Mouse (Mus musculus): ENCODE measurements around the gene Ptprq.
A peak's percentile ranks its signal among the peaks of the same experiment; 100 is the strongest.

Gene Ptprq

DNA sequence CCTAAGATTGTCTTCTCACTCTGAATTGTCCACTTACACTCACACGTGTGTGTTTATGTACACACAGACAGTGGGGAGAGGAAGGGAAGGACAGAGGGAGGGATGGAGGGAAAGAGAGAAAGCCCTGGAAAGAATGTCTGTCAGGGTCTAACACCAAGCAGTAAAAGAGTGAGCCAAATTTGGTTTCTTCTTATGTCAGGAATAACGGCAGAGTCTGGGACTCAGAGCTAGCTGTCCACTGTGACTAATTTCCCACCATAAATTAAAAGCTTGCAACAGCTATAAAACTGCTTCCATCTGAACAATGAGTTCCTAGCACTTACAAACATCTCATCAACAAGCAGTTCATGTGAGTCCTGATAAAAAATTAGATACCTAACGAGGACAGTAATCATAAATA is 91.7 kb downstream of the Ptprq start:
- DNase-seq (ENCODE audit: low spot score): no peak

DNA sequence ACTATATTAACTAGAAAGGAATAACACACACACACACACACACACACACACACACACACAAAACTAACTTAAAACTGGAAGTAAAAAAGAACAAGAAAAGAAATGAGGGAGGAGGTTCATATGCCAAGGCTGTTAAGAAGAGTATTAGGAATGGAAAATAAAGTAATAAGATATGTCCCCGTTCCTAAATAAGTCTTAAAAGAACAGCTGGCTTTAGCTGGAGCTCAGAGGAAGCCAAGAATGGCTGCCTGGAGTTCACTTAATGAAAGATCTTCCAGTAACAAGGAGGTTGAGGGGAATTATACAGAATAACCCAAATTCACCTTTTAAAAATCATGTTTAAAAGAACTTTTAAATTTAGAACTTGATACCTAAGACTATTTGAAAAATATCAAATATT is 93.2 kb downstream of the Ptprq start:
- no peak for DNase-seq (ENCODE audit: low spot score)

DNA sequence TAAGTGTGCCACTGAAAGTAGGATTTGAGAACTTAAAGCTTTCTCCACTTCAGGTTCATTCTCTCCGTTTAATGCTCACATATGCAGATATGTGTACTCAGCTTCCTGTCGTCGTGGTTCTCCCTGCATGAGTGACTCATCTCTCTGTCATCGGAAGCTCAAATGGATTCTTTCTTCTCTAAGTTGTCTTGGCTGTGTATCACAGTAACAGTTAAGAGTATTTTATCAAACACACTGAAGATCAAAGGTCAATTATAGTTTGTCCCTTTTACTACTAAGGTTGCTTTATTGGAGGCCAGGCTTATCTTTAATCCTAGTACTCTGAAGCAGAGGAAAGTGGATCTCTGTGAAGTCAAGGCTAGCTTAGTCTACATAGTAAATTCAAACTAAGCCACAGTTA is 95.6 kb downstream of the Ptprq start:
- DNase-seq (ENCODE audit: low spot score): no peak

DNA sequence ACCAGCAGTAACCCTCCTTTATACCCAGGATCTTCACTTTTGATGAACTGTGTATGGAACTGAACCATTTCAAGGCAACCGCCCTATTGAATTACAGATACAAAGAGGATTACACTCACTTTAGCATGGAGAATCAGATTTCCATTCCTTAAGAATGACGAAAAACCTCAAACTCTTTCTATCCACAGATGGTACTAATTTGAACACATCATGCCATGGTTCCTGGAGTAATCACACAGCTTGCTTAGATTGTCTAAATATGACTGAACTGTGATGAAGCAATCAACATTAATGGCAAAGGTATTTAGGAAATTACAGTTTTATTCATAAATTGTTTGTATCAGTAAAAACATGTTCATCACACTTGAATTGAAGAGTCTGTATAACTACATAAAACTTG is 104.4 kb downstream of the Ptprq start:
- no peak for DNase-seq (ENCODE audit: low spot score)

DNA sequence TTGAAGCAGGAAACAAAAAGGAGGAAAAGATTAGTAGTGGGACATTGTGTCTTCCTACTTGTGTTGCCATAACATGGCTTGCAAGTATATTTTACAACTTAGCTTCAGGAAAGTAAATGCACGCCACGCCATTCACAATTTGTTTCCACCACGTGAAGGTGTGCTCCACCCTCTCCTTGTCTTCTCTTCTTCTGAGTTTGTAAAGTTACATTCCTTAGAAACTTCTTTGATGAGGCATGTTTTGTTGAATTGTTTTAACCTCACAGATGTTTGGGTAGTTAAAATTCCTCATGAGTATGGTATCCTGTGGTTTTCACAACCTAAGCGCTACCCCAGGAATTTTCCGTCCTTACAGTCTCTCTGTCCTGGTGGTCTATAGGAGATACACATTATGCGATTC is 118.5 kb downstream of the Ptprq start:
- no peak for DNase-seq (ENCODE audit: low spot score)

DNA sequence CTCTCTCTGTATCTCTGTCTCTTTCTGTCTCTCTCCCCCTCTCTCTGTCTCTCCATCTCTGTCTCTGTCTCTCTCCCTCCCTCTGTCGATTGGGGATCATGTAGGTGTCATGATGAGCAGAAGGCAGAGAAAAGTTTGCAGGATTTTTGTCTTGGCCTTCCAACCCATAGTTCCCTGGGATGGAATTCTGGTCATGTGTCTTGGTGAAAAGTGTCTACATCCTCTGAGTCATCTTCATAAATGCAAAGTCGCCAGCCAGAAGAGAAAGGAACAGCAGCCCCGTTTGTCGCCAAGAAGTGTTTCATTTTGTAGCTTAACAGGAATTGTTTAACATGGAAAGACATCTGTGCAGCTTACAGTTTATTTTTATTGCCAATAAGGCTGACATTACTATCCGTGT is 136.5 kb downstream of the Ptprq start:
- no peak for DNase-seq (ENCODE audit: low spot score)

DNA sequence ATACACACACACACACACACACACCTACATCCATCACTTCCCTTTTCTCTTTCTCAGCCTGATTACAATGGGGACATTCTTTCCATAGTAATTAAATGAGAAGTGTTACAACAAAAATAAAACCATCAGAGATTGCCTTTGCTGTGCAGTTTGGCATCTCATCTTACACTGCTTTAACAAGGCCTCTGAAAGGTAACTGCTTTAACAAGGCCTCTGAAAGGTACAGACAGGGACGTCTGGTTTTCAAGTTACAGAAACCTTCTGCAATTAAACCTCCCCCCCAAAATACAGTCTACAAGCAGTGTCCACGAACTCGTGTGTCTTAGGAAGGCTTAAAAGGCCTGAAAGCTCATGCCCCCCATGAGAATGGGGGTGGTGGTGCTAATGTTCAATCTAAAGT is 150.8 kb downstream of the Ptprq start:
- no peak for DNase-seq (ENCODE audit: low spot score)

DNA sequence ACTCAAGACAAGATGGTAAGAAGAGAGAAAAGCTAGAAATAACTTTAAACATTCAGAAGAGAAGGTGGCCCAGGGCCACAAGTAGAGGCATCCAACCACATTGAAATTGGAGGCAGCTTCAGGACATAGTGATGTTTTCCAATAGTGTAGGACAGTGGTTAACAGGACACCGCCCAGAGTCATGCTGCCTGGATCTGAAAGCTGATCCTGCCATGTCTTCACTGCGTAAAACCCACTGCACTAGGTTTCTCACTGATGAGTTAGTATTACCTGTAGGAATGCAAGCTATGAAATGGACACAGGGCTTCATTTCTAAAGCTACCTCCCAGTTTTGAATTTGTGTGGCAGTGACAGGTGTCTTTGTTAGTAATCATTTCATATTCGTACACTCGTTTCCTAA is 151.6 kb downstream of the Ptprq start:
- DNase-seq (ENCODE audit: low spot score): no peak

DNA sequence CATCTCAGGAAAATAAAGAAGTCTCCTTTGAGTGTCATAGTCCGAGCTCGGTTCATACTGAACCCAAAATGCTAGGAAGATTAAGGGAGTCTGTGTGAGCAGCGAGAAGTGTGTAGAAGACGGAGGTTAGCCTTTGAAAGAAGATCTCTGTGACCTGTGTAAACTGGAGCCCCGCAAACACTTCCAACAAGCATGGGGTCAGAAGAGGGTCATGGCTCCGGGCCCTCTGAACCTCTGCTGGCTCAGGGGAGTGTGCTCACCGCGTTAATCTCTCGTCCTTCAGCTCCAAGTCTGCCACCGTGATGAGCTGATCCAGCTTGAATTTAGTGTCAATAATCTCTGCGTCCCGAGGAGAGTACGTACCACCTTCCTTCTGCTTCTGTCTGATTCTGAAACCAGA is 157.0 kb downstream of the Ptprq start:
- DNase-seq (ENCODE audit: low spot score): peak; percentile 7

DNA sequence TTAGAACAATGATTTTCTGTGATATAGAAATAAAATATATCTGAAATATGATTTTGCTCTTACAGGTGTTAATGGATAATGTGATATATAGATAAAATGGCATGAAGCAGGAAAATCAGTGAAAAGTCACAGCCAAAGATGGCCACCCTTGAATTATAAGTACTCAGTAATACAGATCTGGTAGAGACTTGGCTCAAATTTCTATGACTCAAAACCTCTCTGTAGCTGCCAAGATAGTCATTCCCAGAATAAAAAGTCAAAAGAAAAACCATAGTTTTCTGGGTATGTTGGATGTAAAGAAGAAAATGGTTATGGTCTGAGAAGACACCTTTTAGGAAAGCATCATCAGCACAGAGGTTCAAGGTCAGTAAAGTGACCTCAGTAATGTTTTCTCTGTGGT is 159.0 kb downstream of the Ptprq start:
- DNase-seq (ENCODE audit: low spot score): no peak

DNA sequence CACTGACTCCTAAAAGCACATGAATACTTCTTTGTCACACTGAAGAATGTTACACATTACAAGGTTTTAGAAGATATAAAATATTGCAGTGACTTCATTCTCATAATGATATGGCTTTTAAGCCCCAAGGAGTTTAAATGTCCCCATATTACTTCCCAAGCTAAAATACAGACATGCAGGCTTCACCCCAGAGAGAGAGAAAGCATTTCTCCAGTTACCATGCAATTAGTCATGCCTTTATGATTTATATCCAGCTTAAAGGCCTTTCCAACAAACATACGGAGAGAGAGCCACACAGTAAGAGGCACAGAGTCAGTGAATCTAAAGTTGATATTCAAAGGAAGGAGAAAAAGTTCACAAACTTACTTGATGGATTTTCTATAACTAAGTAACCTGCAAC is 176.8 kb downstream of the Ptprq start:
- no peak for DNase-seq (ENCODE audit: low spot score)

DNA sequence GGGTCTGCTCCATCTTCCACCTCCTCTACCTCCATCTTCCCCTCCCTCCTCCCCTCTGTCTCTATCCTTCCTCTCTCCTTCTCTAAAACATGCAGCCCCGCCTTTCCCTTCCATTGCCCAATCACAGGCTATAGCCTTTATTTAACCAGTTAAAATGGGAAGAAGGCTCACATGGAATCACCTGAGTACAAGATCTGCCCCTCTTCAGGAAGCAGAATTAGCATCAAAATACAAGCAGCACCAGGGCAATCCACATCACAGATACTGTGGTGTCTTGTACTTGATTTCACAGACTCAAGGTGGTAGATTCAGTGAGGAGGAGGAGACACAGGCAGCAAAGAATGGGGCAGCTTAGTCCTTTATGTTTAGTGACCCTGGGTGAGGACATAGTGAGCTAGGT is 191.1 kb downstream of the Ptprq start:
- DNase-seq (ENCODE audit: low spot score): no peak

DNA sequence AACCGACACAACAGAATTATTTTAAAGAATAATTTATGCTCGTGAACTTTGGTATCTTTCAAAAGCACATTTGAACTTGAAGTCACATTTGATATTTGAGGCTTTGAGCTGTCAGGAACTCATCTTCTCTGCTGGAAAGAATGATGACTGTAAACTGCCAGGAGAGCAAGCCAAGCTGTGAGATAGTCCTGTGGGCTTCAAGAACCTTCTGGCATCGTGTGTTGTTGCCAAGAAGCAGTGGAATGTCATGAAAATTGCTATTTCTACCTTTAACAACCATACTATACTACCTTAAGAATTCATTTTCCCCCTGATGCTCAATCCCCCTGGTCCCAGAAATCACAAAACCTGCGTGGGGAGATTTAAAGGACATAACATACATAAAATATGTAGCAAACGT is 200.6 kb downstream of the Ptprq start:
- DNase-seq (ENCODE audit: low spot score): no peak

DNA sequence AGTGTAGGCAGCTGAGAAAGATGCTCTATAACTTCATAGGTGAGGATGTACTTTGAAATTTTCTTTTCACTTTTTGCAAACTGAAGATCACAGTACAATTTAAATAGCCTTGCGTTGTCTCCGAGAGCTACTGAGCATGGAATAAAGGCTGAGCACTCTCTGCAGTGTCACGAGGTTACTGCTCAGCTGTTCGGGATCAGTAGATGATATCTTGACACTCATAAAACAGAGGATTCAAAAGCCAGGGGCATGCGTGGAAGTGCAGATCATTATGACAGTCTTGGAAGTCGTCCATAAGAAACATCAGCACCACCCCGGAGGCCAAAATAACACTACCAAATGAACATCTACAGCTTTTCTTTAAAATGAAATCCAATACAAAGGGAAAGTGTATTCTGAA is 203.2 kb downstream of the Ptprq start:
- DNase-seq (ENCODE audit: low spot score): no peak

DNA sequence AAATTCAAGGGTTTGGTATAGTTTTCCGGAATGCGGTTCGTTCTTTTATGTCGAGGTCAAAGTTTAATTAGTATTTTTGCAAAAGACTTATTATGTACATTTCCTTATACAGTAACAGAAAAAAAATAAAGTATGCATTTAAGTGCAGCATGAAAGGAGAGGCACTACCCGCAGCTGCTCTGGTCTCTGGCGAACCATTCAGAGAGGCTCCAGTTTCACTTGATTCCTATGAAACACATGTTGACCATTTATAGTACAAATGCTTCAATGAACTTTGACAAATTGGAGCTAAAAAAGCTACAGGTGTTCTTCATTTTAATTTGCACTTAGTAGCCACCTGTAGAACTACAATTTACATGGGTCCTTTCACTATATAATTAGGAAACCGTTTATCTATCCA is 205.1 kb downstream of the Ptprq start:
- DNase-seq (ENCODE audit: low spot score): no peak

DNA sequence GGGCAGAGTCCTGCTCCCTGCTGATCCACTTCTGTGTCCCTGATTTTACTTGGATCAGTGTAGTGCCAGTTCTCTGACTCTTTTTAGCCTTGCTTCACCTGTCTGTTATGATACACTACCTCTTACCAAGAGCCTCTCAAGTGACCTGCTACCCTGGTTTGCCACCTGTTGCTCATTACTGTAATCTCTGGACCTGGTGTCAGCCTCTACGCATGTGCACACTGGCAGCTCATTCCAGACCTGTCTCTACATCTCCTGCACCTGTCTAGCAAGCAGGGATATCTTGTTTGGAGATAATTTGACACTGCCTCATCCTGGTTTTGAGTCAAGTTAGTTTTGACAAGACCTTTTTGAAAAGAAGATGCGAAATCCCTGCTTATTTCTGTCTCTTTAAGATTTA is 213.5 kb downstream of the Ptprq start:
- DNase-seq (ENCODE audit: low spot score): no peak

DNA sequence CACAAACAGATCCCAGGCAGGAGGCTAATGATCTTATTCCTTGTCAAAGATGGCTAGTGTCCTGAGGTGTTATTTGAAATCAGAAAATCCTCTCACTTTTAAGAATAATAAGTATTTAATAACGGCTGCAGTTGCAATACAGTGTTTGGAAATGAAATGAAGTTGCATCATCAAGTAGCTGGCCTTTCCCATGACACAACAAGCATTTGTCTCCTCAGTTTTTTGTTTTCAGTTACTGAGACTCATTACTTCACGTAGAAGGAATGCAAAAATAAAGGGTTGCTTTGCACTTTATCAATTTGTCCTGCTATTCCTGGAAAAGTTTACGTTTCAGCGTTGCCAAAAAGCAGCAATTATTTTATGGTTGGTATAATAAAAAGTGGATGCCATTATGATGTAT is 216.4 kb downstream of the Ptprq start:
- DNase-seq (ENCODE audit: low spot score): no peak

DNA sequence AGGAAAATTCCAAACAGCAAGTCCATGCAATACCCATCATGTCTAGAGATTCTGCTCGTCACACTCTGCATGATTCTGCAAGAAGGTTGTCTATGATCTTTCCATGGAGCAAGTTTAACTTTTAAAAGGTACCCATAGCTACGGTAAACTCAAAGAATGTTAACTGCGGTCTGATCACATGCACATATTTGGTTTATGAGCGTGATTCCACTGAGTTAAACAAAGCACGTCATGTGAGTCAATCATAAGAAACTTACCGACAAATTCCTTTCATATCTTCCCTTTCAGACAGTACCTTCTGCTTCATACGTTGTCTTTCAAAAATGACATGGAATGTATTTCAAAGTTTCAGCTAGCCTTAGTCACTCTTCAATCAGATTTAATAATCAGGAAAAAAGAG is 217.7 kb downstream of the Ptprq start:
- DNase-seq (ENCODE audit: low spot score): no peak

DNA sequence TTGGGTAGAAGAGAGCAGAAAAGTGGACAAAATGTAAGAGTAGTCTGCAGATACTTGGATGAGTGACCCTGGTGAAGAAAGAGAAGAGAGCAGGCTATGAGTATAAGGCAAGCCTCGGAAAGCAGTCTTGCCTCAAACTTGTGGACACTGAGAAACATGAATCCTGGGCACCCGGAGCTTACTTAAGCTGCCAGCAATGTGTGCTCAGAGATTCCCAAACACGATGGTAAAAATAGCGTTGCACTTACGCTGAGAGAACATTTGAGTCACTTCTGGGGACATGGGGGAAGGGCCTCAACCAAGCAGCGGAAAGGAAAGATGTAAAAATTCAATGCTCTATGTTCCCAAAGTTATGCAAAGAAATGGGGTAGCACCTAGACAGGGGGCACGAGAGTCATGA is 220.2 kb downstream of the Ptprq start:
- DNase-seq (ENCODE audit: low spot score): no peak

DNA sequence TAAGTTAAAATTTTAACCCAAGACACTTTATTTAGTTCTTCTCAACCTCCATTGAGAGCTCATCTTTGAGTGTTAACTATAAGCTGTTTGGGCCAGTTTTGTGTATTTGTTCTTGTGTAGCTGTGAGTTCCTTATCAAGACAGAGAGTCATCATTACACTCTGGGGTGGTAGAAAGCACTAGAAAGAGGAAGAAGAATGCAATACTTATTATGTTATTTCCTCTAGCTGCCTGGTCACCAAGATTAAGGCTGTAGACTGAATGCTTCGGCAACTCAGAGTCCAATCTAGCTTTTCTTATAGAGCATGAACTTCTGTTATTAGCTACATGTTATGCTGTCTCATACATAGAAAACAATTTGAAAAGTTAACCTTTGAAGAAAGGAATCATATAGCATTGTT is 223.4 kb downstream of the Ptprq start:
- no peak for DNase-seq (ENCODE audit: low spot score)

DNA sequence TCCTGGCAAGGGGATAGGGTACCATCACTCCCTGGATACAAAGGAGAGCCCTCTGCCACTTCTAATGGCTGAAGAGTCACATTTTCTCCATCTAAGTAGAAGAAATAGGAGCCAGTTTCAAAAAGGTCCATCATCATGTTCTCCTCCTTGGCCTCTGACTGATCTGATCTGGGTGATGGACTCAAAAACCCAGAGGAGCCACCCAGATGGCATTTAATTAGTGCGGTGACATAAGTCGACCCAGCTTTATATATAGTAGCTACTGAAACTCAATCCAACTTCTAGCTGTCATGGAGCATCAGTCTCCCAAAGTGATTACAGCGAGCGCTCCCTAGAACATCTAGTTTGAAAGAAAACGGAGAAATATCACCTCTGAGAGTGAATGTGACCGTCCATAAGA is 225.3 kb downstream of the Ptprq start, which contains the start of gene Myf6:
TSS of gene Myf6 (minus strand) at position 170 of the 400 bp plus-strand sequence.
- DNase-seq (ENCODE audit: low spot score): no peak

DNA sequence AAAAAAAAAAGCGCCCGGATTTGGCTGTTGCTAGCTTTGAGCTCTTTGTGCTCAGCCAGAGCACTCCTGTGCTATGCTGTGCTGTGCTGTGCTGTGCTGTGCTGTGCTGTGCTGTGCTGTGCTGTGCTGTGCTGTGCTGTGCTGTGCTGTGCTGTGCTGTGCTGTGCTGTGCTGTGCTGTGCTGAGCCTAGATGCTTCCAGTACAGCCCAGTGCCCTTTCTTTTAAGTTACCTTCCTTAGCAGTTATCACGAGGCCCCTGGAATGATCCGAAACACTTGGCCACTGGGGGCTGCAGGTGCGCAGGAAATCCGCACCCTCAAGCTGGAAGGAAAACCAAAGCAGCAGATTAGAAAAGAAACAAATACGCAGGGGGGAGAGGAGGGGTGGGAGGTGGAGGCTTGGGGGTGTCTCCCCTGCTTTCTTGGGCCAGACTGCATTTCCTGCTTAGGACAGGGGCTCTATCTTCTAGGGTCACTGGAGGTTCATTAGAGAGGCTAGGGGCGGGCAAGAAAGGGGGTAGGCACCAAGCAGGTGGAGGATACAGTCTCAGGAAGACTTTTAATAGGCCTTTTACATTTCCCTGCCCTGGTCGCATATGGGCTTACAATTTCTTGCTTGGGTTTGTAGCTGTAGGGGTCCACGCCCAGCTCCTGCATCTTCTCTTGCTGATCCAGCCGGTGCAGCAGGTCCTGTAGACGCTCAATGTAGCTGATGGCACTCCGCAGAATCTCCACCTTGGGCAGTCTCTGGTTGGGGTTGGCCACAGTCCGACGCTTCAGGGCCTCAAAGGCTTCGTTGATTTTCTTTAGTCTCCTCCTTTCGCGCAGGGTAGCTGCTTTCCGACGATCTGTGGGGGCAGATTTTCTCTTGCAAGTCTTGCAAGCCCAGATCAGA is 226.0 kb downstream of the Ptprq start:
- no peak for DNase-seq (ENCODE audit: low spot score)

DNA sequence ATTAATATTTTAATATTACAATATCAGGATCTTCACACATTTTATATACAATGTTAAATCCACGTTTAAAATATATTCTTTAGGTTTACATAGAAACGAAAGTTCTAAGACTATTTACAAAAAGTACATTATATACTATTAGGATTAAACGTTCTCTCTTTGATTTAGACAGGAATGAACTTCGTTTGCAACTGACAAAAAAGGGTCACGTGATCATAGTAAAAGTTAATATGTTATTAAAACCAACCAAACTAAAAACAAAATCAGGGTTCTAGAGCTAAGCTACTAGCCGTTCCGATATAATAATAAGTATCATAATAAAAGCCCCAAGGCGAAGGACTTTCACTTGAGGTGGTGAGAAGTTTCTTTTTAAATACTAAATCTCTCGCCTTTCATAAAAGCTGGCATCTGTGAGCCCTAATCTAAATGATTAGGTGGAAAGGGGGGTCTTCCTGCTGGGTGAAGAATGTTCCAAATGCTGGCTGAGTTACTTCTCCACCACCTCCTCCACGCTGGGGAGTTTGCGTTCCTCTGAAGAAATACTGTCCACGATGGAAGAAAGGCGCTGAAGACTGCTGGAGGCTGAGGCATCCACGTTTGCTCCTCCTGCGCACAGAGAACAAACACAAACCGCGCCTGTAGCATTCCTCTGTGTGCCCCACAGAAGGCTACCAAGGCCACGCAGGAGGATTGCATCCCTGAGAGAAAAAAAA is 226.8 kb downstream of the Ptprq start:
- no peak for DNase-seq (ENCODE audit: low spot score)

All from ovary, postnatal 36 days (tissue).